Mouse (Mus musculus) hindbrain, embryonic 14.5 days (tissue): ENCODE data around the gene Zc2hc1b. TPM values are rescaled to one million over a fixed set of nuclear protein-coding genes. Genes with fewer than 3 reads are reported as not detected.

Experiments
- ATAC-seq: fragments of 200-750 bp; cut with Nextera tagmentation; 2 replicates; pipeline ENCODE4 v1.8.0; 2017; ENCODE audit warnings: moderate number of reproducible peaks, mild to moderate bottlenecking, moderate TSS enrichment, moderate library complexity; ENCODE audit not compliant: low FRiP score
- DNase-seq: peaks from one replicate; pipeline ENCODE4 v3.0.0-alpha.2; 2015; ENCODE audit warnings: low spot score
- H3K27ac ChIP-seq: fragments of 300-500 bp; sonication (generic); 2 replicates; pipeline ENCODE4 v1.5.1; 2014; ENCODE audit warnings: mild to moderate bottlenecking, moderate library complexity
- H3K27me3 ChIP-seq: fragments of 300-500 bp; sonication (generic); 2 replicates; pipeline ENCODE4 v1.6.1; 2014; ENCODE audit warnings: mild to moderate bottlenecking, low read length, mixed read lengths; ENCODE audit not compliant: control insufficient read depth, insufficient read depth
- H3K36me3 ChIP-seq: fragments of 300-500 bp; sonication (generic); replicated peaks from 2 replicates; pipeline ENCODE4 v1.6.1; 2014; ENCODE audit not compliant: control insufficient read depth, insufficient read depth
- H3K4me1 ChIP-seq: fragments of 300-500 bp; sonication (generic); replicated peaks from 2 replicates; pipeline ENCODE4 v1.6.1; 2014; ENCODE audit warnings: antibody characterized with exemption, low read length, mixed read lengths; ENCODE audit not compliant: control insufficient read depth, insufficient read depth
- H3K4me2 ChIP-seq: fragments of 300-500 bp; sonication (generic); replicated peaks from 2 replicates; pipeline ENCODE4 v1.6.1; 2014; ENCODE audit warnings: mild to moderate bottlenecking, moderate library complexity
- H3K4me3 ChIP-seq: fragments of 300-500 bp; sonication (generic); replicated peaks from 2 replicates; pipeline ENCODE4 v1.5.1; 2014; ENCODE audit warnings: mild to moderate bottlenecking, low read length
- H3K9ac ChIP-seq: fragments of 300-500 bp; sonication (generic); 2 replicates; pipeline ENCODE4 v1.6.1; 2014
- H3K9me3 ChIP-seq: fragments of 300-500 bp; sonication (generic); 2 replicates; pipeline ENCODE4 v1.6.1; 2016; ENCODE audit warnings: low read length; ENCODE audit not compliant: control insufficient read depth
- WGBS: fragments of 180-500 bp; shearing (Covaris S2); extraction: QIAGEN DNeasy Blood & Tissue Kit; methylation state at CpG from one replicate; pipeline ENCODE4 v1.1.7; 2014; 5-methylcytosine and 5-hydroxymethylcytosine counted together
- polyA plus RNA-seq: library from polyadenylated mRNA; unstranded; fragments of >200 nt; fragmentation: Nextera tagmentation; extraction: Ambion mirVana; gene quantifications from 2 replicates; pipeline ENCODE4 v1.2.1, GENCODE M21; 2014

Gene Zc2hc1b
- not detected in 2 replicates for polyA plus RNA-seq

- H3K27me3 ChIP-seq: no peaks in the 10 kb centered on the region
- no peak within 1 kb of the TSS for H3K9ac ChIP-seq
- ATAC-seq (no peak), DNase-seq (no peak)
- 61% methylated on average over 7 of the region's 7 CpGs for WGBS
- H3K4me2 ChIP-seq: no peak within 1 kb of the TSS
- H3K27ac ChIP-seq: no peak within 1 kb of the TSS
- H3K4me1 ChIP-seq: no peaks in the 10 kb centered on the region
- no peak within 1 kb of the TSS for H3K4me3 ChIP-seq
- H3K36me3 ChIP-seq: peaks cover 65% of the 10 kb centered on the region
- H3K9me3 ChIP-seq: no peaks in the 10 kb centered on the region
These were observed at the start of gene Zc2hc1b for GRCm38 (mm10) chr10:13177973-13178624. TSS of gene Zc2hc1b (minus strand) at chr10:13178023.

GRCm38 (mm10) chr10:13225377-13226063 lies 47.7 kb upstream of the Zc2hc1b start:
- H3K27me3 ChIP-seq: no peaks in the 10 kb centered on the region
- H3K4me2 ChIP-seq: no peak overlapping the region
- H3K4me1 ChIP-seq: no peaks in the 10 kb centered on the region
- ATAC-seq (no peak), DNase-seq (no peak)
- no peak overlapping the region for H3K4me3 ChIP-seq
- no peak overlapping the region for H3K9ac ChIP-seq
- no peaks in the 10 kb centered on the region for H3K9me3 ChIP-seq
- WGBS: 85% methylated on average over 7 of the region's 7 CpGs
- H3K36me3 ChIP-seq: no peaks in the 10 kb centered on the region
- H3K27ac ChIP-seq: no peak overlapping the region

GRCm38 (mm10) chr10:13222135-13222534 lies 44.3 kb upstream of the Zc2hc1b start:
- no peaks in the 10 kb centered on the region for H3K4me1 ChIP-seq
- ATAC-seq (no peak), DNase-seq (no peak)
- H3K36me3 ChIP-seq: no peaks in the 10 kb centered on the region
- H3K27ac ChIP-seq: no peak overlapping the region
- no peak overlapping the region for H3K9ac ChIP-seq
- H3K27me3 ChIP-seq: no peaks in the 10 kb centered on the region
- no peak overlapping the region for H3K4me2 ChIP-seq
- H3K9me3 ChIP-seq: no peaks in the 10 kb centered on the region
- no peak overlapping the region for H3K4me3 ChIP-seq
- 92% methylated on average over 3 of the region's 3 CpGs for WGBS

- H3K4me3 ChIP-seq: no peak overlapping the region
- no peak overlapping the region for H3K27ac ChIP-seq
- no peak for ATAC-seq
- no peaks in the 10 kb centered on the region for H3K9me3 ChIP-seq
- no peaks in the 10 kb centered on the region for H3K27me3 ChIP-seq
- H3K4me2 ChIP-seq: no peak overlapping the region
- WGBS: 62% methylated on average over 1 of the region's 1 CpGs
- H3K9ac ChIP-seq: no peak overlapping the region
- H3K36me3 ChIP-seq: no peaks in the 10 kb centered on the region
- H3K4me1 ChIP-seq: no peaks in the 10 kb centered on the region
- no peak for DNase-seq
These were observed 42.2 kb upstream of the Zc2hc1b start for GRCm38 (mm10) chr10:13220061-13220460.

GRCm38 (mm10) chr10:13213956-13214355 lies 36.1 kb upstream of the Zc2hc1b start:
- Histone ChIP-seq H3K4me2 (no peak overlapping the region), H3K36me3 (no peaks in the 10 kb centered on the region), H3K27ac (no peak overlapping the region), H3K4me1 (no peaks in the 10 kb centered on the region; the same call in 1 of the 2 replicates), H3K9me3 (no peaks in the 10 kb centered on the region), H3K4me3 (no peak overlapping the region), H3K9ac (no peak overlapping the region), H3K27me3 (no peaks in the 10 kb centered on the region)
- WGBS: 79% methylated on average over 12 of the region's 12 CpGs
- no peak for DNase-seq
- no peak for ATAC-seq

GRCm38 (mm10) chr10:13212829-13213228 lies 35.0 kb upstream of the Zc2hc1b start:
- Histone ChIP-seq H3K27ac (no peak overlapping the region), H3K4me1 (no peaks in the 10 kb centered on the region; the same call in 1 of the 2 replicates), H3K27me3 (no peaks in the 10 kb centered on the region), H3K9ac (no peak overlapping the region), H3K4me3 (no peak overlapping the region), H3K9me3 (no peaks in the 10 kb centered on the region), H3K4me2 (no peak overlapping the region), H3K36me3 (no peaks in the 10 kb centered on the region)
- ATAC-seq (no peak), DNase-seq (no peak)
- 78% methylated on average over 6 of the region's 6 CpGs for WGBS

GRCm38 (mm10) chr10:13212326-13212725 lies 34.5 kb upstream of the Zc2hc1b start:
- Histone ChIP-seq H3K4me1 (no peaks in the 10 kb centered on the region; the same call in 1 of the 2 replicates), H3K9me3 (no peaks in the 10 kb centered on the region), H3K4me2 (no peak overlapping the region), H3K36me3 (no peaks in the 10 kb centered on the region), H3K4me3 (no peak overlapping the region), H3K9ac (no peak overlapping the region), H3K27me3 (no peaks in the 10 kb centered on the region), H3K27ac (no peak overlapping the region)
- no peak for ATAC-seq
- 76% methylated on average over 9 of the region's 9 CpGs for WGBS
- DNase-seq: no peak

GRCm38 (mm10) chr10:13209930-13210637 lies 32.3 kb upstream of the Zc2hc1b start:
- Histone ChIP-seq H3K27me3 (no peaks in the 10 kb centered on the region), H3K9ac (no peak overlapping the region), H3K9me3 (no peaks in the 10 kb centered on the region), H3K27ac (no peak overlapping the region), H3K4me3 (no peak overlapping the region), H3K4me1 (no peaks in the 10 kb centered on the region; the same call in 1 of the 2 replicates), H3K4me2 (no peak overlapping the region), H3K36me3 (no peaks in the 10 kb centered on the region)
- DNase-seq (no peak), ATAC-seq (no peak)
- WGBS: 67% methylated on average over 8 of the region's 8 CpGs

- Histone ChIP-seq H3K4me3 (no peak overlapping the region), H3K4me1 (no peaks in the 10 kb centered on the region; the same call in 1 of the 2 replicates), H3K27ac (no peak overlapping the region), H3K9me3 (no peaks in the 10 kb centered on the region), H3K4me2 (no peak overlapping the region), H3K36me3 (no peaks in the 10 kb centered on the region), H3K9ac (no peak overlapping the region), H3K27me3 (no peaks in the 10 kb centered on the region)
- WGBS: 47% methylated on average over 3 of the region's 3 CpGs
- ATAC-seq (no peak), DNase-seq (no peak)
These were observed 31.7 kb upstream of the Zc2hc1b start for GRCm38 (mm10) chr10:13209506-13209905.
